Mouse (Mus musculus): ENCODE measurements at regions not wholly inside any gene's neighbourhood (a gene's known extent, or its start where the extent isn't known, plus 50 kb on each side); places are given as distances from the start of the nearest gene placed in this dataset.

DNA sequence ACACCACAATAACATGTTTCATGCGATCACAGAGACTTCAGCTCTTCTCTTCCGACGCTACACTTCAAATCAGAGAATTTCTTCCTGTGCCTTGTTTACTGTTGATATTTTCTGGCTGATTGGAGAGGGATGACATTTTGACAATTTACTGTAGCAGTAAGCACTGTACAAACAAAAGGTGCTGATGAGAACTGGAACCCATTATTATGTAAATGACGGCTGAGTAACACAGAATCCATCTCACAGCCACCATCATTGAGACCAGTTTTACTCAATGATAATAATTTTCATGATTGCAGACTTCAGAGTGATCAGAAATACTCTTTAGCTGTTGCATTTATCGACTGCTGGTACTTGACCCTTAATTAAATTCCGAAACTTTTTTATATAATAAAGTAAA lies 341.5 kb upstream of the Pou3f3 start:
- Histone ChIP-seq H3K4me1 (ENCODE audit: control insufficient read depth, insufficient read depth, insufficient read length, low read length) (no peaks in the 10 kb centered on the region), H3K36me3 (ENCODE audit: control insufficient read depth, insufficient read depth, low read length) (no peaks in the 10 kb centered on the region), H3K27ac (ENCODE audit: insufficient read depth, low read depth, low read length) (no peak overlapping the region), H3K4me3 (ENCODE audit: low read depth, low read length) (no peak overlapping the region), H3K27me3 (ENCODE audit: control insufficient read depth, insufficient read depth, low read length) (no peaks in the 10 kb centered on the region)
- TF ChIP-seq POLR2A (IDR thresholded peaks at IDR 0.05; ENCODE audit: low read depth, low read length) = no peak
- TF ChIP-seq CTCF (IDR thresholded peaks at IDR 0.05; ENCODE audit: extremely low read depth, insufficient read length, insufficient replicate concordance, low read depth, low read length) = no peak
- WGBS = 87% methylated on average over 6 of the region's 6 CpGs

DNA sequence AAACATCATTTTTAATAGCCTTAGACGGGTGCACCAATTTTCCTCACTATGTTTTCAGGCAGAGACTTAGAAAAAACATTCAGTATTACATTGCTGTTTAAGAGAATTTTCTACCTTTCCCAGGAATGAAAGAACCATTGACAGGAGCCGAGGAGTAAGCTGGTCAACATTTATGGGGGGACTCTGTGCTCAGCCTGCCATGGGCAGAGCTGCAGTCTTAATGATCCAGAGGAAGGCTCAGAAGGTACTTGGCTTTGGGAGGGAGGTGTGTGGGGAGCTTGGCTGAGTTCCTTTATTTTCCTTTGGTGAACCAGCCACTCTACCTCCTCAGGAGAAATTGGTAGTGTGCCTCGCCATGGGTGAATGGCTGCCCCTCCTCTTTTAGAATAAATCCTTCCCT lies 333.1 kb upstream of the Pou3f3 start:
- 77% methylated on average over 3 of the region's 3 CpGs for WGBS

GRCm38 (mm10) chr1:42365648-42366324 lies 329.8 kb upstream of the Pou3f3 start:
- H3K27ac ChIP-seq (ENCODE audit: insufficient read depth, low read depth, low read length) = no peak overlapping the region
- TF ChIP-seq POLR2A (IDR thresholded peaks at IDR 0.05; ENCODE audit: low read depth, low read length) (no peak), CTCF (IDR thresholded peaks at IDR 0.05; ENCODE audit: extremely low read depth, insufficient read length, insufficient replicate concordance, low read depth, low read length) (no peak)
- WGBS = 66% methylated on average over 4 of the region's 4 CpGs
- no peak overlapping the region for H3K4me3 ChIP-seq (ENCODE audit: low read depth, low read length)
- no peaks in the 10 kb centered on the region for H3K36me3 ChIP-seq (ENCODE audit: control insufficient read depth, insufficient read depth, low read length)
- H3K27me3 ChIP-seq (ENCODE audit: control insufficient read depth, insufficient read depth, low read length) = no peaks in the 10 kb centered on the region
- H3K4me1 ChIP-seq (ENCODE audit: control insufficient read depth, insufficient read depth, insufficient read length, low read length) = no peaks in the 10 kb centered on the region

More for the DNA sequence above, 333.1 kb upstream of the Pou3f3 start:
- no peak for TF ChIP-seq POLR2A (IDR thresholded peaks at IDR 0.05; ENCODE audit: low read depth, low read length)
- no peak overlapping the region for H3K4me3 ChIP-seq (ENCODE audit: low read depth, low read length)
- H3K27ac ChIP-seq (ENCODE audit: insufficient read depth, low read depth, low read length) = no peak overlapping the region
- no peaks in the 10 kb centered on the region for H3K27me3 ChIP-seq (ENCODE audit: control insufficient read depth, insufficient read depth, low read length)
- H3K4me1 ChIP-seq (ENCODE audit: control insufficient read depth, insufficient read depth, insufficient read length, low read length) = no peaks in the 10 kb centered on the region
- no peaks in the 10 kb centered on the region for H3K36me3 ChIP-seq (ENCODE audit: control insufficient read depth, insufficient read depth, low read length)

GRCm38 (mm10) chr1:42387919-42388684 lies 307.5 kb upstream of the Pou3f3 start:
- Histone ChIP-seq H3K27ac (ENCODE audit: insufficient read depth, low read depth, low read length) (no peak overlapping the region), H3K36me3 (ENCODE audit: control insufficient read depth, insufficient read depth, low read length) (no peaks in the 10 kb centered on the region), H3K27me3 (ENCODE audit: control insufficient read depth, insufficient read depth, low read length) (no peaks in the 10 kb centered on the region; the same call in 1 of the 2 replicates), H3K4me3 (ENCODE audit: low read depth, low read length) (no peak overlapping the region), H3K4me1 (ENCODE audit: control insufficient read depth, insufficient read depth, insufficient read length, low read length) (no peaks in the 10 kb centered on the region)
- TF ChIP-seq CTCF (IDR thresholded peaks at IDR 0.05; ENCODE audit: extremely low read depth, insufficient read length, insufficient replicate concordance, low read depth, low read length) (no peak), POLR2A (IDR thresholded peaks at IDR 0.05; ENCODE audit: low read depth, low read length) (no peak)
- 21% methylated on average over 18 of the region's 18 CpGs for WGBS

DNA sequence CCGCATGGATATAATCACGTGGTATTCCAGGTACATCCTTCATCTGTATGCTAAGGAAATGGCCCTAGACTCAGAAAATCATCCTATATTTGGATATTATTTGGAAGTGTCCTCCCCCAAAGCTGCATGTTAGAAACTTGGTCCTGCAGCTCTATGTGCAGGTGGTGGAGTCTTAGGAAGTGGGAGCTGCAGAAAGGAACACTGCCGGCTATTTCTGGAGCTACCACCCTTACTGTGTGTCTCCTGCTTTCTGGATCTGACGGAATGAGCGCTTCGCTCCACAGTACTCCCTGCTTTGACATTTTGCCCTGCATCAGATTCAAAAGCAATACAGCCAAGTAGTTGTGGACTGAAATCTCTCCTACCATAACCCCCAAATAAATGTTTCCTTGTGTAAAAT lies 306.8 kb upstream of the Pou3f3 start:
- TF ChIP-seq CTCF (IDR thresholded peaks at IDR 0.05; ENCODE audit: extremely low read depth, insufficient read length, insufficient replicate concordance, low read depth, low read length) (no peak), POLR2A (IDR thresholded peaks at IDR 0.05; ENCODE audit: low read depth, low read length) (no peak)
- Histone ChIP-seq H3K27ac (ENCODE audit: insufficient read depth, low read depth, low read length) (no peak overlapping the region), H3K4me3 (ENCODE audit: low read depth, low read length) (no peak overlapping the region), H3K27me3 (ENCODE audit: control insufficient read depth, insufficient read depth, low read length) (no peaks in the 10 kb centered on the region; the same call in 1 of the 2 replicates), H3K4me1 (ENCODE audit: control insufficient read depth, insufficient read depth, insufficient read length, low read length) (no peaks in the 10 kb centered on the region), H3K36me3 (ENCODE audit: control insufficient read depth, insufficient read depth, low read length) (no peaks in the 10 kb centered on the region)
- WGBS = 37% methylated on average over 6 of the region's 6 CpGs

- Histone ChIP-seq H3K27ac (ENCODE audit: insufficient read depth, low read depth, low read length) (no peak overlapping the region), H3K4me1 (ENCODE audit: control insufficient read depth, insufficient read depth, insufficient read length, low read length) (no peaks in the 10 kb centered on the region), H3K36me3 (ENCODE audit: control insufficient read depth, insufficient read depth, low read length) (no peaks in the 10 kb centered on the region), H3K4me3 (ENCODE audit: low read depth, low read length) (no peak overlapping the region), H3K27me3 (ENCODE audit: control insufficient read depth, insufficient read depth, low read length) (no peaks in the 10 kb centered on the region)
- TF ChIP-seq POLR2A (IDR thresholded peaks at IDR 0.05; ENCODE audit: low read depth, low read length) = no peak
- TF ChIP-seq CTCF (IDR thresholded peaks at IDR 0.05; ENCODE audit: extremely low read depth, insufficient read length, insufficient replicate concordance, low read depth, low read length) = no peak
- 83% methylated on average over 13 of the region's 13 CpGs for WGBS
These were observed 299.8 kb upstream of the Pou3f3 start for GRCm38 (mm10) chr1:42395651-42396260.

Data from small intestine, adult 2 months (tissue).